Mouse (Mus musculus) midbrain, embryonic 10.5 days (tissue): ENCODE data around the gene As3mt. TPM values are rescaled to one million over a fixed set of nuclear protein-coding genes. Genes with fewer than 3 reads are reported as not detected.

Source experiments
- DNase-seq: peaks from one replicate; pipeline ENCODE4 v3.0.0-alpha.2; 2017; ENCODE audit warnings: low spot score
- H3K27ac ChIP-seq: fragments of 300-500 bp; sonication (generic); replicated peaks from 2 replicates; pipeline ENCODE4 v1.5.1; 2016; ENCODE audit warnings: mild to moderate bottlenecking
- H3K27me3 ChIP-seq: fragments of 300-500 bp; sonication (generic); 2 replicates; pipeline ENCODE4 v1.6.1; 2016; ENCODE audit warnings: low read depth, mild to moderate bottlenecking; ENCODE audit not compliant: poor library complexity, severe bottlenecking
- H3K36me3 ChIP-seq: fragments of 300-500 bp; sonication (generic); 2 replicates; pipeline ENCODE4 v1.6.1; 2016; ENCODE audit warnings: mild to moderate bottlenecking, moderate library complexity
- H3K4me1 ChIP-seq: fragments of 300-500 bp; sonication (generic); 2 replicates; pipeline ENCODE4 v1.6.1; 2016
- H3K4me3 ChIP-seq: fragments of 300-500 bp; sonication (generic); 2 replicates; pipeline ENCODE4 v1.5.1; 2016; ENCODE audit warnings: mild to moderate bottlenecking, moderate library complexity
- H3K9me3 ChIP-seq: fragments of 300-500 bp; sonication (generic); replicated peaks from 2 replicates; pipeline ENCODE4 v1.6.1; 2016; ENCODE audit warnings: mild to moderate bottlenecking
- WGBS: fragments of 180-500 bp; shearing (Covaris S2); methylation state at CpG from one replicate; pipeline ENCODE4 v1.1.7; 2016; 5-methylcytosine and 5-hydroxymethylcytosine counted together
- polyA plus RNA-seq: library from polyadenylated mRNA; unstranded; fragments of >200 nt; fragmentation: Nextera tagmentation; extraction: Ambion mirVana; gene quantifications from 2 replicates; pipeline ENCODE4 v1.2.1, GENCODE M21; 2016

As3mt gene
- polyA plus RNA-seq, 1 experiment from 2014 or later = 30.0 TPM

DNA sequence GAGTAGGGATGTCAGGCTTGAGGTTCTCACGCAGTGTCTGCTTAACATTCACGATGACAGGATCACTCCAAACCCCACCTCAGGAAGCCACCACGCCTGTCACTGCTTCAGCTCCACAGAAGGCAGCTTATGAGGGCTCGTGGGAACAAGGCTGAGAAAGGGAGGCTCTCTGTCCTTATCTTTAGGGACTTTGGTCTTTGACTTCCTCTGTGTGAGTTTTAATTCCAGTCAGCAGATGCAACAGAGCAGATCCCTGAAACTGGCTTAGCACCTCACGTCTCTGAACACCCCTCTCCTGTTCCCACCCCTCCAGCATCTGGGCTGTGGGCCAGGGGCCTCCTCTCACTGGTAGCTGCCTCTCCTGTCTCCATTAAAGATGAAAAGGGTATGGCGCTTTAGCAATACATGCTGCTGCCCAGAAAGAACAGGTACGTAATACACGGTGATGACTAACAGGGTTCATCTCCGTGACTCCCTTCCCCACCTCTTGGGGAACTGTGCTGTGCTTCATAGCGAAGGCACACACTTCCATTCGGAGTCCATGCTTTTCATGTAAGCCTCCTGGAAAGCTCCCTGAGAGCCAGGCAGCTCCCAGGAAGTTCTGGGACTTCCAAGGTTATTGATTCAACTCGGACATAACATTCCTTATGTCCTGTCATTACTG, 27.4 kb upstream of the As3mt start:
- no peak overlapping the region for H3K4me3 ChIP-seq
- 74% methylated on average over 12 of the region's 12 CpGs for WGBS

DNA sequence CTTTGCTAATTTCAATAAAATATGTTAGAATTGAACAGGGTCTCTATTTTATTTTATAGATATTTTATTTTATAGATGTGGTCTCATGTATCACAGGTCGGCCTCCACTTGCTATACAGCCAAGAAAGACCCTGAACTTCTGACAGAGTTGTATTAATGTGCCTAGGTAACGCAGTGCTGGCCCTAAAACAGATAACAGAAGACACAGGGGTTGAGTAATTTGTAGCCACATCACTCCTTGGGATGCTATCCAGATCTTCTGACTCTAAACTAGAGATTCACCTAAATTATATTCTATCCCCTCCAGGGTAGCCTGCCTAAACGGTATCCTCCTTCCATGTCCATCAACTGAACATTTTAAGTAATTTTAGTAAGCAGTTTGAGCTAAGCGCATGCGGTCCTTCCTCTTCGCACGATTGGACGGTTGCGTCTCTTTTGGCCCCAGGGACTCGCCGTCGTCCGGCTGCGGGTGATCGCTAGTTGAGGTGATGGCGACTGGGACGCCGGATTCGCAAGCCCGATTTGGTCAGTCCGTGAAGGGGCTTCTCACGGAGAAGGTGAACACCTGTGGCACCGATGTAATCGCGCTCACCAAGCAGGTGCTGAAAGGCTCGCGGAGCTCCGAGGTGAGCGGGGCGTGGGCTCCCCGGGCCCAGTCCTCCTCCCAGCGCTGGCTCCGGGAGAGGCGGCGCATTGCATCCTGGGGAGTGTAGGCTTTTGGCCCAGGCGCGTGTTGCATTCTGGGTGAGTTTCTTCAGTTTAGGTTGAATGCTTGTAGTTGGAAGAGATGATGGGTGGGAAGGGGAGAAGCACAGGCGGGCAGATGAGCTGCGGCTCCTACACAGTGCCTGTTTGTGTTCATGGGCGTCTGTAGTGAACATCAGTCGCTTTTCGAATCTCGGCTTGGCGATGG, 17.5 kb upstream of the As3mt start, which contains the start of gene Borcs7:
TSS of gene Borcs7 (plus strand) at position 447 of the 913 bp plus-strand sequence.
- H3K36me3 ChIP-seq = peaks cover 6% of the 10 kb centered on the region
- H3K4me1 ChIP-seq = peaks cover 15% of the 10 kb centered on the region
- 3% methylated on average over 44 of the region's 44 CpGs for WGBS
- H3K4me3 ChIP-seq = peak within 1 kb of the TSS; percentile 75
- no peaks in the 10 kb centered on the region for H3K9me3 ChIP-seq
- H3K27ac ChIP-seq = peak within 1 kb of the TSS; percentile 96
- DNase-seq = peak; percentile 88
- H3K27me3 ChIP-seq = no peaks in the 10 kb centered on the region

More for the DNA sequence above, 27.4 kb upstream of the As3mt start:
- Histone ChIP-seq H3K9me3 (no peaks in the 10 kb centered on the region), H3K4me1 (0 out of 2 replicates have a peak, but pooled peaks cover 3% of the 10 kb centered on the region), H3K36me3 (no peaks in the 10 kb centered on the region), H3K27ac (no peak overlapping the region), H3K27me3 (no peaks in the 10 kb centered on the region)
- DNase-seq = no peak

DNA sequence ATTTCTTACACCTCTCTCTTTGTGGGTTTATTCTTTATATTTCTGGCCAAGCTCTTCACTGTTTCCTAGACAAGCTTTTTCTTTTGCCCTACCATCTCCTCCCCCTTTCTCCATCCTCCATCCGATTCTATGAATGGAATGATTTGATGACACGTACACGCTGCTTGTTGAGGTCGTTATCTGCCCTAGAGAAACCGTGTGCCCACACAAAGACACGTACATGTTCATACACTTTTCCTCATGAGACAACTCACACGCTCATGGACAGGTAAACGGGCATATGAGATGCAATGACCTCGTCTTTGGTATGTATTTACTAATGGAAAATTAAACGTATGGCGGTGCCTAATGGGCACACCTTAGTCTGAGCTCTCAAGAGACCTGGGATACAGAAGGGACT, 16.9 kb upstream of the As3mt start:
- no peaks in the 10 kb centered on the region for H3K9me3 ChIP-seq
- DNase-seq = no peak
- H3K36me3 ChIP-seq = peaks cover 13% of the 10 kb centered on the region
- peaks cover 15% of the 10 kb centered on the region for H3K4me1 ChIP-seq
- H3K27ac ChIP-seq = peak overlapping the region; percentile 96
- H3K27me3 ChIP-seq = no peaks in the 10 kb centered on the region
- 80% methylated on average over 11 of the region's 11 CpGs for WGBS
- peak overlapping the region; percentile 75 for H3K4me3 ChIP-seq

GRCm38 (mm10) chr19:46691078-46691477, 16.2 kb upstream of the As3mt start:
- Histone ChIP-seq H3K27ac (no peak overlapping the region), H3K4me1 (peaks cover 15% of the 10 kb centered on the region), H3K4me3 (no peak overlapping the region), H3K9me3 (no peaks in the 10 kb centered on the region), H3K36me3 (peaks cover 13% of the 10 kb centered on the region), H3K27me3 (no peaks in the 10 kb centered on the region)
- 82% methylated on average over 2 of the region's 2 CpGs for WGBS
- no peak for DNase-seq

DNA sequence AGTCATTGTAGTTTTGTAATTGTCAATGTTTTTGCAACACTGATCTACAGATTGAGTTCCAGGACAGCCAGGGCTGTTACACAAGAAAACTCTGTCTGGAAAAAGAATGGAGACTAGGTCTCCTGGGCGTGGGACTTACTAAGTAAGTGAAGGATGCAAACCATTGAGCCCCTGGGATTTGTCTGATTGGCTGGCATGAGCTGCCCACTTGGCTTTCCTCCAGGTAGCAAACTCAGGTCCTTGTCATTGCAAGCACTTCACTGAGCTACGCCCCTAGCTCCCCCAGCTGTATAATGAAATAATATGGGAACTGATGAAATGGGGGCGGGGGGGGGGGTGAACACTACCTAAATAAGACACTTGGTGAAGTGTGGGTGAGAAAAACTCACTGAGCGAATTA, 14.1 kb upstream of the As3mt start:
- Histone ChIP-seq H3K4me3 (no peak overlapping the region), H3K27ac (no peak overlapping the region), H3K36me3 (peaks cover 21% of the 10 kb centered on the region), H3K9me3 (no peaks in the 10 kb centered on the region), H3K27me3 (no peaks in the 10 kb centered on the region), H3K4me1 (peaks cover 20% of the 10 kb centered on the region)
- no peak for DNase-seq
- 83% methylated on average over 4 of the region's 4 CpGs for WGBS

GRCm38 (mm10) chr19:46696482-46696881, 10.8 kb upstream of the As3mt start:
- no peak overlapping the region for H3K27ac ChIP-seq
- H3K4me1 ChIP-seq = peaks cover 9% of the 10 kb centered on the region
- no peaks in the 10 kb centered on the region for H3K27me3 ChIP-seq
- H3K4me3 ChIP-seq = no peak overlapping the region
- H3K36me3 ChIP-seq = peaks cover 32% of the 10 kb centered on the region
- WGBS = 91% methylated on average over 8 of the region's 8 CpGs
- H3K9me3 ChIP-seq = no peaks in the 10 kb centered on the region
- DNase-seq = no peak

DNA sequence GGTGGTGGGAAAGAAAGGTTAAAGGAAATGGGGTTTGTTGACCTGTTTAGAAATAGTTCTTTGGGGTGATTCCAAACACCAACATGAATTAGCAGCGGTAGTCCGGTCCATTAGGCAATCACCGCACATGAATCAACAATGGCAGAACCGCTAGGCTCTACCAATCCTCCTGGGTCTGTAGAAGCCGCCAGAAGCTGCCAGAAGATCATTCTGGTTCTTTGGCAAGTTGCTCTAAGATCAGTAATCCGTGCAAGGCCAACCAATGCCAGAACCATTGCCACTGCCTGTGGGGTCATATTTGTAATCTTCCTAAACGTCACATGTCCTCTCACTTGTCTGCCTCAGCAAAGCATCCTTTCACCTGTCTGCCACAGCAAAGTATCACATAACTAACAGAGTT, 10.3 kb upstream of the As3mt start:
- Histone ChIP-seq H3K9me3 (no peaks in the 10 kb centered on the region), H3K27me3 (no peaks in the 10 kb centered on the region), H3K27ac (no peak overlapping the region), H3K4me3 (no peak overlapping the region), H3K36me3 (peaks cover 37% of the 10 kb centered on the region), H3K4me1 (peaks cover 9% of the 10 kb centered on the region)
- 92% methylated on average over 7 of the region's 7 CpGs for WGBS
- no peak for DNase-seq

GRCm38 (mm10) chr19:46697840-46698517, 9.3 kb upstream of the As3mt start:
- Histone ChIP-seq H3K9me3 (no peaks in the 10 kb centered on the region), H3K27ac (0 out of 2 replicates have a peak overlapping the region, but pooled peaks have one; percentile 33), H3K27me3 (no peaks in the 10 kb centered on the region), H3K4me1 (peaks cover 9% of the 10 kb centered on the region), H3K4me3 (no peak overlapping the region), H3K36me3 (peaks cover 38% of the 10 kb centered on the region)
- 52% methylated on average over 19 of the region's 19 CpGs for WGBS
- no peak for DNase-seq

DNA sequence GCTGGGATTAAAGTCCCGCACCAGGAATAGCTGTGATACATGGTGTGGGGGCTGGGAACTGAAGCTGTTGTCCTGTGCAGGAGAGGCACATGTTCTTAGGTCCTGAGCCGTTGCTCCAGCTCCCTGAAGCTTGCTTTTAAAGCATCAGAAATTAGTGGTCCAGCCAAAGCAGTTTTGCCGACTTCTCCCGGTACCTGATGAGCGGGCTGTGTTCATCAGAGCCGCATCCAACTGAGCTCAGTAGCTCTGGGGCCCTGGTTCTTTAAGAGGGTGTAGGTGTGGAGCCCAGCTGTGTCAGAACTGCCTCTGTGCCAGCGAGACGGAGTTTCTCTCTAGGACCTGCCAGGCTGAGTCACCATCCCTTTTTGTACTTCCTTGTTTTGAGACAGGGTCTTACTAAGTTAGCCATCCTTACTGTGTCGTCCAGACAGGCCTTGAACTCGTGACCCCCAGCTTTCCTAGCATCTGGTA, 8.2 kb upstream of the As3mt start:
- DNase-seq = no peak
- WGBS = 81% methylated on average over 10 of the region's 10 CpGs

GRCm38 (mm10) chr19:46701156-46701555, 6.1 kb upstream of the As3mt start:
- Histone ChIP-seq H3K4me1 (peaks cover 9% of the 10 kb centered on the region), H3K36me3 (peaks cover 25% of the 10 kb centered on the region), H3K4me3 (no peak overlapping the region), H3K9me3 (no peaks in the 10 kb centered on the region), H3K27ac (no peak overlapping the region), H3K27me3 (peaks cover 15% of the 10 kb centered on the region)
- no peak for DNase-seq
- WGBS = 89% methylated on average over 9 of the region's 9 CpGs

More for the DNA sequence above, 8.2 kb upstream of the As3mt start:
- H3K4me3 ChIP-seq = no peak overlapping the region
- no peak overlapping the region for H3K27ac ChIP-seq
- peaks cover 38% of the 10 kb centered on the region for H3K36me3 ChIP-seq
- peaks cover 9% of the 10 kb centered on the region for H3K4me1 ChIP-seq
- H3K27me3 ChIP-seq = 0 out of 2 replicates have a peak, but pooled peaks cover 4% of the 10 kb centered on the region
- no peaks in the 10 kb centered on the region for H3K9me3 ChIP-seq

DNA sequence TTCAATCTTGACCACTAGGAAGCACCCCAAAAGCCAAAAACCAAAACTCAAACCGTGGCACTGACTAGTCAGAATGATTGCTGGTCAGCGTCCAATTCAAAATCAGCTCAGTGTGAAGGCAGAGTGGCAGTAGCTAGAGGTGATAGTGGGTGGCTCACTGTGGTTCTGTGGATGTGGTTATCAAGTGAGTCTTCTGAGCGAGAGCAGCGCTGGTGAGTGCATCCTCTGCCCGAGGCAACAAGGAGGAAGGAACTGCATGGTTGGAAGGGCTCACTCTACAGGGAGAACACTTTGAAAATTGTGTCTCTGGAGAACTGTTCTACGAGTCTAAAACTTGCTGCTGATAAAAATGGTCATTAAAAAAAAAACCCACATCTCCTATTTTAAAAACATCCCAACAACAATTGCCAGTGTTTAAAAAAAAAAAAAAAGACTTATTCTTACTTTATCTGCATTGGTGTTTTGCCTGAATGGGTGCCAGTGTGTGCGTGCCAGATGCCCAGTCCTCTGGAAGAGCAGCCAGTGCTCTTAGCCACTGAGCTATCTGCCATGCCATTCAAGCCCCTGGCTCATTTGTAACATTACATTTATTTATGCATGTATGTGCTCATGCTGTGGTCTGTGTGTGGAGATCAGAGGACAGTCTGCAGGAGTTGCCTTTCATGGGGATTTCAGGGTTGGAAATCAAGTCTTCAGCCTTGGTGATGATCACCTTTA, 1.3 kb upstream of the As3mt start:
- no peak overlapping the region for H3K4me3 ChIP-seq
- 69% methylated on average over 7 of the region's 7 CpGs for WGBS
- H3K27ac ChIP-seq = no peak overlapping the region
- peaks cover 21% of the 10 kb centered on the region for H3K36me3 ChIP-seq
- no peak for DNase-seq
- no peaks in the 10 kb centered on the region for H3K9me3 ChIP-seq
- peaks cover 15% of the 10 kb centered on the region for H3K27me3 ChIP-seq
- H3K4me1 ChIP-seq = peaks cover 16% of the 10 kb centered on the region
